Mouse (Mus musculus) telencephalon, adult 2 months (tissue): ENCODE results near the gene Kctd10.

Source experiments
- DNase-seq: peaks from one replicate; pipeline ENCODE4 v3.0.0-alpha.2; 2011; ENCODE audit warnings: low read depth, low spot score

Gene Kctd10

DNA sequence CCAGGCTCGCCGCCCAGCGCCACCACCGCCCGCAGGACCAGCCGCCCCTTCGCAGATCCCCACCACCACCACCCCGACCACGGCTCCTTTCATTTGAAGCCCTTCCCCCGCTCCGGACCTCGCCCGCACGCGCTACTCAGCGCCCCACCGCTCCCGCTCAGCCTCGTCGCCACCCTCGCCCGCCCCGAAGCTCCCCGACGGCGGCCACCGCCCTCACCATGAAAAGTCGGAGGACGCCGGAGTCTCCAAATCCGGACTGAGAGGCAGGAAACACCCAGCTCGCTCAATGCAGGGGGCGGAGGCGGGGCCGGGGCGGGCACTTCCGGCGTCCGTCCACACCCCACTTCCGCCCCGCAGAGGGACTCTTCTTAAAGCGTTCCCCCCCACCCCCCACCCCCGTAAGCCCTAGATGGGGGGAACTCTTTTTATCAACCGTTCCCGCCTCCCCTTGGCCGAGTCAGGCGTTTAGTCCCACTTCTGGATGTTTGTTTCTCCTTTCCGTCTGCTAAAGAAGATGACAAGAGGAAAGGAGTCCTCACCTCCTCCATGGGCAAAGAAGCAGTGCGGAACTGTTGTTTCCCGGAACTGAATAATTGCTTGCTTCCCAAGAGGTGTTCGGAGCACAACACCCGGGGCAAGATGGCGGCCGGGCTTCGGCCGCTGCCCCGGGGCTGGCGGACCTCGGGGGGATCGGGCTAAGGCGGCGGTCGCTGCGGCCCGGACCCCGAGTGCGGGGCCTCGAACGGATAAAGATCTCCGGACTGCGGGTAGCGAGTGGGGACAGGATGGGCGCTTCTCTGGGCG lies at the start of gene Kctd10, which contains the start of gene Ube3b:
Gene Kctd10, minus strand, starts transcription at position 300 of the 804 bp plus-strand sequence.
Gene Ube3b, plus strand, starts transcription at position 399 of the 804 bp plus-strand sequence.
- peak; percentile 89 for DNase-seq

DNA sequence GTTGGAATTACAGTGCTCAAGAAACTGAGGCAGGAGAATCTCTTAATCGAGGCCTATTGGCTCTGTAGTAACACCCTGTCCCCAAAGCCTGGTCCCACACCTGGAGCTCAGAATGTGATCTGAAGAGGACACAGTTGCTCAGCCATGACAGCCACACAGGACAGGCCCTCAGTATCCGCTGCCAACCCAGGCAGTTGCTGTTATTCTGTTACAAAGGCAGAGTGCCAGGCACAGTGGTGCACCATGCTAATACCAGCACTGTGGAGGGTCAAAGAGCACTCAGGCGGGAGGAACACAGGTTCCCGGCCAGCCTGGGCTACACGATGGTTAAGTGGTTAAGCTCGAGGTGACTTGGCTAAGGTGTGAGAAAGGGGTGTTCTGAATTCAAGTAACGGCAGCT lies 49.5 kb upstream of the Kctd10 start:
- DNase-seq: no peak

DNA sequence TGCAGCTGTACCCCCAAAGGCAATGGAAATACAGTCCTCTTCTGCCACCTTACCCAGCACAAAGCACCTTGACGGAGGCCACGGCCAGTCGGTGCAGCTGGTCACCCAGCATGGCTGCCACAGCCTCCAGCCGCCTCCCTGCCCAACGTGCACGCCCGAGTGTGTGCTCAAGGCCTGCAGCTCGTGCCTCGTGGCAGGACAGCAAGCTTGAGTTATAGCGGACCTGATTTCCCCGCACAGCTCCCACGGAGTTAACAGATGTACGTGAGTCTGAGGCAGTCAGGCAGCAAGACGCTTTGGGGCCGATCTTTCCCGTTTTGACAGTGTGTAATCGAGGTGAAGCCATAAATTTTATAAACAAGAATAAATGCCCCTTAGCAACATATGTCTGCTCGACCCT lies 48.3 kb upstream of the Kctd10 start:
- no peak for DNase-seq

DNA sequence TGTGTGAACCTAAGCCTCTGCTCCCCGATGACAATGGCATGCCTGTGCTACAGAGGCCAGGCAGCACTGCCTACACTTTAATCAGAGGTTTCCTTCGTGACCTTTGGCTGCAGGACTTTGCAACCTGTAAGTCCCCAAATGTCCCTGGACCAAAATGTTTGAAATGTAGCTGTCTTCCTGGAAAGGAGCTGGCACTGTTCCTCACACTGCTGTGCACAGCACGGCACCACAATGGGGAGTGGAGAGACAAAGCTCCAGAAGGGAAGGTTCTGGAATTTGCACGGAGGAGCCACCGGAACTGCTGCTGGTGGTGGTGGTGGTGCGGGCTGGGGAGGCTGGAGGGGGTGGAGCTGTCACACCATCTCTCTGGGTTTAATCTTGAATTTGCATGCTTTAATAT lies 46.4 kb upstream of the Kctd10 start:
- no peak for DNase-seq

DNA sequence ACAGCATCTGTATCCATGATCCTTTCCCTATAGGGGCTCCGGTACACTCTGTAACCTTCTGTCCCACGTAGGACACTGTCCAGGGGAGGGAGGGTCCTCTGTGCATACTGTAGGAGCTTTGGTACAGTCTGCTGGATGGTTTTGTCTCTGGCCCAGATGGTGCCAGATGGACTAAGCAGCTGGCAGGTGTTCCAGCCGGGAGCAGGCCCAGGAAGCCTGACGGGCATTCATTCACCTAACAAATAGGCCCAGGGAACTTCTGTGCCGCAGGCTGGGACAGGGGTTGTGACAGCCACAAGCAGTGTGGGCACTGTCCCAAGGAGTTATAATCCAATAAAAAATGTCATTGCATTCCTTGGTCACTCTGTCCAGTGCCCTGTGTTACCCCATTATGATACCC lies 43.7 kb upstream of the Kctd10 start:
- no peak for DNase-seq

DNA sequence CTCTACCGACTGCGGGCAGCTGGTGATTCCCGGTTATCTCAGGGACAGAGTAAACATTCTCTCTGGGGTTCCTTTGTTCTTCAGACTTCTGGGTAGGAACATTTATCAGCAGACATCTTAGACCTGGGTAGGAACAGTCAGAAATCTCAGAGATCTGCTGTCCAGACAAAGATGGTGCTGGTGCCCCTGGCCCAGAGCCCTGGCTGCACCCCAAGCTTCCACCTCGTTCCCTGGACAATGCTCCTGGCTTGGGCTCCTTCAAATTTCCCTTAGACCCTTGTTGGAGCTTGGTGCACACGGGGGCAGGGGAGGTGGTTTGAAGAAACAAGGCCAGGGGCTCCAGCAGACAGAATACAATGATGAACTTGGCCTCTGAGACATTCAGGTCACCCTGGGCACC lies 42.3 kb upstream of the Kctd10 start:
- no peak for DNase-seq

DNA sequence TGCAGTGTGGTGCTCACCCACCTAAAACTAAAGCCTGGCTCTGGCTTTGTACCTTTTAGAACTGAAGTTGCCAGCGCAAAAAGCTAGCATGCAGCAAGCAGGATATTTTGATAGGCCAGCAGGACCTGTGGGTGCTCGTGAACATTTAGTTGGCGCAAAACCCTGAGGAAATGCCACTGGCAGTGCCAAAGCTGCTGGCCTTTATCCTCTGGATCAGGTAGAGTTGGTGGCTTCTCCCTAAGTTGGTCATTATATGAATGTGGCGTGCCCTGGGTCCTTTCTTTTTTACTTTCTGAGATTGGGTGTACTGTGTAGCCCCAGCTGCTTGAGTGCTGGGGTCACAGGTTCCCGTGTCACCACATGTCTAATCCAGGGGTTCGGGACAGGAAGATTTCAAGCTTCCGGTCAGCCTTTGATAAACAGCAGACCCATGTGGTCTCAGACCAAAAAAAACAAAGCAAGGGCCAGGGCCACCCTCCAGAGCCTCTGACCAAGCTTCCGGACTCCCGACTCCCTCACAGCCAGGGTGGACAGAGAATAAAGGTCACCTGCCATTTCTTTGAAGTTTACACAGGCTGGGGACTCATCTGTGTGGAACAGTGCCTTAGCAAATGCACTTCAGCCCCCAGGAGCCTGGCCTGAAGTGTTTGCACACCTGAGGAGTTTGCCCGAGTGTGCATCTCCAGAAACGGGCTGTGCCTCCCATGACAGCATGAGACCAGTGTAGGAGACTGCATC lies 41.4 kb upstream of the Kctd10 start:
- DNase-seq: no peak

DNA sequence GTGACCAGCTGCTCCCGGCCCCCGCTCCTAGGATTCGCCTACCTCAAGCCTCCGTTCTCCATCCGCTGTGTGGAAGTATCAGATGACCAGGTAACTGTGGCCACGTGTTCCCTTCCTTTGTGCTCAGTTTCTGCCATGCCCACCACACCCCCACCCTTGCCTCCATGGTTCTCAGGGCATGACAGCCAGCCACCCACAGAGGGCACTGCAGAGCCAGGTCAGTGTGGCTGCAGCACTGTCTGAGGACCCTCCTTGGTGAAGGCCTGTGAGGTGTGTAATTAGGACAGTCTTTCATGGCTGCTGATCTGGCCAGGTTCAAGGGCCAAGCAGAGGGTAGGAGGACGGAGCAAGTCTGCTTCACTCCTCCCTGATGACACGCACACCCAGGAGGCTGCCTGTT lies 38.2 kb upstream of the Kctd10 start:
- DNase-seq: no peak

DNA sequence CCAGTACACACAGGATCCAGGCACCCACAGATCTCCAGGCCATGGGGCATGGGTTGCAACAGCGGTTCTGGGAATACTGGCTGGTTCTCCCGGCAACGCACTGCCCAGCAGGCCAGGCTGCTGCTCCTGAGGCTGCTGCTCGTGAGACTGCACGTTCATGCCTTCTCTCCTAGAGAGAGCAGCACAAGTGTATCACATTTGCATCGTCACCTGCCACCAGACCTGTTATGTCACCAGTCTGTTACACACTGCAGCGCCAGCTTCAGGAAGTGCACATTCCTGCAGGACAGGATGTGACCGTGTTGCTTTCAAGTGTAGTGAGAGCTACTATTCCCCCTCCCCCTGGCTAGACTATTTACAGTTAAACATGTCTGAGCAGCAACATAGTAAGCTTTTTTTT lies 36.5 kb upstream of the Kctd10 start:
- DNase-seq: no peak

DNA sequence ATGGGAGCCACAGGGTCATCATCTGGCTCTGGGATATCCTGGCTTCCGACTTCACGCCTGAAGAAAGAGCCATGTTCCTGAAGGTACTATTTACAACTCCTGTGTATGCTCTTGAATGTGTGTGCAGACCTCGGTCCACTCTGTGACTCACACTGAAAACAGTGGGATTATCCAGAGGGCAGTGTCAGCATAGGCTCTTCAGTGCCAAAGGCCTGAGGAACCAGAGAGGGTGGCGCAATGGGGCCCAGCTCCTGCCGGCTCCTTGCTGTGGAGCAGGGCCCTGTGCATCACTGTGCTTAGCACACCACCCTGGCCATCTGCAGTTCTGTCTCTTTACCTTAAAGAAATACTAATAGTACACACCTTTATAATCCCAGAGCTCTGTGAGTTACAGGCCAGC lies 35.3 kb upstream of the Kctd10 start:
- no peak for DNase-seq

DNA sequence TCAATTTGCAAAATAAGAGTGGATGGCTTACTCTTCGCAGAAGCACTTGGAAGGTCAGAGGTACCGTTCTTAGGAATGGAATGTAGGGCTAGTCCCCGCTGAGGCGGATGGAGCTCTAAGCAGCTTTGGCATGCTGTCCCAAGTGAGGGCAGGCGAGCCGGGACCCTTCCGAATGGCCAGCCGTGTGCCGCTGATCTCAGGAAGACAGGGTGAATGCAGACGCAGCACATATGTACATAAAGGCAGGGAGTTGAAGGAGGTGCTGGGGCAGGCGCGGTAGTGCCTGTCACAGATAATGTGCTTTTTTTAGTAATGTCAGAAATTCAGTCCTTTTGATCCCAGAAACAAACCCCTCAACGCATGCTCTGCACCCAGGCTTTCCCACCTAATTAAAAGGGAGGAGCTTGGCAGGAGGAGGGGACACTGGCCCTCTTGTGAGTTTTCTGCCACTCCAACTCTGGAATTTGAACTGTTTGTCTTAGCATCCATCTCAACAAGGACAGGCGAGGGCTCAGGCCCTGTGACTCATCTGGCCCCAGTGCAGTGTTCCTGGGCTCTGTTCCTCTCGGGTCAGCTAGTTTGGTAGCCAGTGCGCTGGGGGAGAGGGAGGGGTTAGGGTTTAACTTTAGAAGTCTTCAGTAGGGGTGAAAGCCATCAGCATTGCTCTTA lies 32.9 kb upstream of the Kctd10 start:
- no peak for DNase-seq

DNA sequence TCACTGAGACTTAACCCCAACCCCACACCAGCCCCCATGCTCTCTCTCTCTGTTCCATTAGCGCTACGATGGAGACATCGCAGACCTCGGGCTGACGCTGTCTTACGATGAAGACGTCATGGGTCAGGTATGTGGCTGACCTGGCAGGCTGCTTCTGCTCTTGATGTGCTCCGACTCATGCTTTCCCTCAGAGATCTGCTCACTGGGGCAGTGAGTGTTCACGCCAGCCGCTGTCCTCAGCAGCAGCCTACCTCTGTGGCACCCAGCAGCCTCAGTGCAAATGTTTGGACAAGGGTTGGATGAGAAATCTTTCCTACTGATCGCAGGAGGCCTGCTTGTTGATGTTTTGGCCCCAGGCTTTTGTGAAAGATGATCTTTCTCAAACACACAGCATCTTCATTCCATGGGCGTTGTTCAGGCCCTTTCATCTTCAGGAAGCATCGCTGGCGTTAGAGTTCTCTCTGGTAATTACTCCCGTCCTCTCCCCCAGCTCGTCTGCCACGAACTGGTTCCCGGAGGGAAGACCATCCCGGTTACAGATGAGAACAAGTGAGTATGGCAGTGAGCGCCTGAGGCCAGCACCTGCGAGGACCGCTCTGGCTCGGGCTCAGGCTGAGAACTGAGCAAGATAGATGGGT lies 32.2 kb upstream of the Kctd10 start:
- no peak for DNase-seq

DNA sequence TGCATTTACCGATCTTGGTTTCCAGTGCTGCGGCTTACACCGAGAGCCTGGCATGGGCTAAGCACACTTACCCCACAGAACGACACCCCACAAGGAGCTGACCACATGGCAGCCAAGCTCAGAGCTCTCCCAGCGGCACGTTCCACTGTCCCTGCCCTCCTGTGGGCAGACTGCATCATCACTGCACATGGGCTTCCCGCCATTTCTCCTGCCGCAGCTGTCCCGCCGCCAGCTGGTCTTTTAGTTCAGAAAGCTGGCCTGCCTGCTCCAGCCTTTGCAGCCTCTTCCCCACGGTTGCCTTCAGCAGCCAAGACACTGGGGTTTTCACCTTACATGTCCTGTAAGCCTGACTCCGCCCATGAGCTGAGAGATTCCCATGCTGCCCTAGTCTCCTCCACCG lies 30.1 kb upstream of the Kctd10 start:
- no peak for DNase-seq

DNA sequence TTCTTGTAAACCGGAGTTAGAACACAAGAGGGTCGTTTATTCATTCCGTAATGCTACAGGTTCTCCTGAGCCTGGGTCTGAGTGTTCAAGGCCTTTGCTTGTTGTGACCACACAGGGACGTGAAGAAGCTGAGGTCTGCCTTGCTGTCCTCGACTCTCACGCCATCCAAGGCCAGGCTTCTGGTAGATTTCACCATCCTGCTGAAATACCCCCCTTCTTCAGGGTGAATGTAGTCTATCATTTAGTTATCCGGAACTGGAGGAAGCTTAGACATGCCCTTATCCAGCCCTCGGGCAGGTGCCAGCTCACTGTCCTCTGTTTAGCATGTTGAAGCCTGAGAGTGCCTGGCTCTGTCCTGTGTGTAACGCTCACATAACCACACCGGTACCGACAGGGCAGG lies 28.5 kb upstream of the Kctd10 start:
- DNase-seq: no peak

DNA sequence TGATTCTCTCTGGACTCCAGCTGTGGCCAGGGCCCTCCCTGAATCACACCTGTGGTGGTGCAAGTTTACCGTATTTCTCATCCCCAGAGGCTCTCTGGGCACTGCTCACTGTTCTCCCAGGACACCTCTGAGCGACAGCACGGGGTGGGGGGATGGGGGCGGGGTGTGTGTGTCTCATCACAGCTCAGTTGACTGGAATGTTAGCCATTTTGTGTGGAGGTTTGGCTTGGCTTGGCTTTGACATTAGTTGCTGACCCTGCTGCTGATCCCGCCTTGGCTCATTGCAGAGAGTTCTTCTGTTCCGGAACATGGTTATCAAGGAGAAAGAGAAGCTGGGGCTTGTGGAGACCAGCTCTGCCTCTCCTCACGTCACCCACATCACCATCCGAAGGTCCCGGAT lies 27.5 kb upstream of the Kctd10 start:
- no peak for DNase-seq

DNA sequence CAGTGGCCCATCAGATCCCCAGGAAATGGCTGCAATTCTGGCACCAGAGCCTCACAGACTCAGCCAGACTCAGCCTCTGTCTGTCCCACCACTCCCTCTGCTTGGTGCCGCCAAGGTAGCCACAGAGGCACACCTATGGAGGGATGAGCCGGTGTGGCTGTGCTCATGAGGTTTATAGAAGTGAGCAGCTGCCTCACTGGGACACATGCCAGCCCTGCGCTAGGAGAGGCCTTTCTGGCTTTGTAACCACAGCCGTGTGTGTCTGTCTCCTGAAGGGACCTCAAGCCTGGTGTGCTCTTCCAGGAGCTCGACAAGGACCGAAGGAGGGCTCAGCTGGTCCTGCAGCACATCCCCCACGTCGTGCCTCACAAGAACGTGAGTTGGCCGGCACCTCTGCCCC lies 27.0 kb upstream of the Kctd10 start:
- DNase-seq: no peak

DNA sequence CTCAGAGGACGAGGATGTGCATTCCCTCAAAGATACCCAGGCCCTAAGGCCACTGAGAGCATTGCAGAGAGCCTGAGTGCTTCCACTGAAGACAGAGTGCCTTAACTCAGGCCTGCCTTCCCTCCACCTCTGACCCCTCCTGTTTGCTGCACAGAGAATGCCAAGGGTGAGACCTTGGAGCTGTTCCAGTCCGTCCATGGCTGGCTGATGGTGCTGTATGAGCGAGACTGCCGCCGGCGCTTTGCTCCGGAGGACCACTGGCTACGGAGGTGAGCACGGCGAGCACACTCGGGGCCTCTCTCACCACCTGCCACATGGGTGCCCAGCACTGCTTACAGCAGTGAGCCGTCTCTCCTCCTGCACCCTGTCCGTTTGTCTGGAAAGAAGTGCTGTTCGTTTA lies 26.3 kb upstream of the Kctd10 start:
- DNase-seq: no peak

DNA sequence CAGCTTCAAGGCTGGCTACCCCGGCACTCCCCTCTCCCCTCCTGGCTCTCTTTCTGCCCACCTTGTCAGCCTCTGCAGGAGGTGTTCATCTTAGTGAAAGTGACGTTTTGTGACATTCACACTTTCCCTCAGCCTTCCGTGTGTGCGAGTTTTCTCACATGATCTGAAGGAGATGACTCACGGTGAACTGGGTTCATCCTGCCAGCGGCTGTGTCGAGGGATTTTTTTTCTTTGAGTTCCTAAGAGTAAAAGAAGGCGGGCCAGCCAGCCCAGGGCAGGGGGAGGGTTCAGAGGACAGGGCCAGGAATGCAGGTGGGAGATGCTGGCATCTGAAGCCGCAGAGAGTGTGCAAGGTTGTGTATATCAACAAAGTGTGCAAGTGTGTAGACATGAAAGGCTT lies 12.9 kb upstream of the Kctd10 start:
- DNase-seq: no peak

DNA sequence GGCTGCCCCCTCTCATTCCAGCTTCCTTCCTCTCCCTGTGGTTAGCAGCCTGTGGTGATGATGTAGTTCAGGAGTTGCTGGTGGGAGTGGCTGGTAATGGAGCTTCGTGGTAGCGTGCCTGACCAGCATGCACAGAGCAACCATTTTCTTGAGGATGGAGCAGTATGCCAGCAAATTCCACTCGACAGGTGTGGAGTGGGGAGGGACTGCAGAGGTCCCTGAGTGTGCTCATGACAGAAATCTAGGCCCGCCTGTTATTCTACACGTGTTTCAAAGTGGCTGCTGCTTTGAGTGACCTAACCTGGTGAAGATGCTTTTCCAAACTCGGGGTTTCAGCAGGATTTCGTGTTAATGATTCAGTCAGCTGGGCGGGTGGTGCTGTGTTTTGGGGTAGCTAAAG lies 4.1 kb upstream of the Kctd10 start:
- no peak for DNase-seq

DNA sequence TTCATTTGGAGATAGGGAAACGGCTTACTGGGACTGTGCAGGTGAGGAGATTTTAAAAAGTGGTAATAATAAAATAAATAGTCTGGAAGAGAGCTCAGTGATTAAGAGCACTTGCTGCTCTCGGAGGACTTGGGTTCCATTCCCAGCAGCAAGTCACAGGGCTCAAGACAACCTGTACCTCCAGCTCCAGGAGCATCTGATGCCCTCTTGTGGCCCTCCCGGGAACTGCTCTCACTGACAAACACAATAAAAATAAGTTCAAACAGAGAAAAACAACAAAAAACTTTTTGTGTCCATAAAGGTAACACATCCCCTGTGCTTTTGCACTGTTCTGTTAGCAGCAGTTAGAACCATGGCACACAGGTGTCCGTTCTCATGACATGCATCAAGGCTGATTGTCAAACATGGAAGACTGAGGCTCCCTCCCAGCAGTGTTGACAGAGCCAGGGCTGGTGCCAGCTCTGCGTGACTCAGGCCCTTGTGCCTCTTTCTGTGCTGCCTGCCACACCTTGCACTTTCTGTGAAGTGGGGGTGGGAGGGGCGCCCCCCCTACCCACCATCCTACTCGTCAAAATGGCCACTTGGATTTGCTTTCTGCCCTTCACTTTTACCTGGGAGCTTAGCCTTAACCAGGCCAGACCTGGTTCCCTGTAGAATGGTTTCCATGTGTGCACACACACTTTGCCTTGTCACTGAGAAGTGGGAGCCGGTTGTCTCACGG lies 3.0 kb upstream of the Kctd10 start:
- no peak for DNase-seq

DNA sequence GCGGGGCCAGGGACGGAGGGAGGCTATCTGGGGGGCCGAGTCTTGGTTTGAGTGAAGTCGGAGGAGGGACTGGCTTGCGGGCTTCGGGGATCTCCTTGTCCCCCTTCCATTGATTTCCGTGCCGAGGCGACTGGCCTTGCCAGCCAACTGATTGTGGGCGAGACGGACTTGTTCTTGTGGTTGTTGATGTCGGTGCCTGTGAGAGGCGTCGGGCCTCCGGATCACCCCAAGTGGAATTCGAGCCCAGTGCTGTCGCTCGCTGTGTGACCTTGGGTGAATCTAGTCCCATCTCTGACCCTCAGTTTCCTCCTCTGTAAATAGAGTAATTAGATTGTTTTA lies 674 bp upstream of the Kctd10 start:
- DNase-seq: no peak

DNA sequence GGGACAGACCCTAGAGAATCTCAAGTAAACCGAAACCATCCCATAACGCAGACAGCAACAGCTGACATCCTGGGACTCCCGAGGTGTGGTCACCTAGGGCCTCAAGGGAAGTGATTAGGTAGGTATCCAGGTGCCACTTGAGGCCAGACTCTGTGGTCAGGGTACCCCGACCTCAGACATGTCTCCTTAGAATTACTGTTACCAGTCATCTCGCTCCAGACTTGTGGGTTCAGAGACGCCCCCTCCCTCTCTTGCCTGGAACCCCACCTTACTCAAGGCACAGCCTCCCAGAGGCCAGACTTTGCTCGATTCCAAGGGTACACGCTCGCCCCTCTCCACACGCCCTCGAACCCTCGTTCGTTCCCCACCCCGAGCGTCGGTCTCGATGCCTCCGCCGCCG lies 545 bp downstream of the Kctd10 start:
- no peak for DNase-seq
